Mouse (Mus musculus) urinary bladder, postnatal 36 days (tissue): Measurements from ENCODE around the gene Cox19.

Experiments used
- DNase-seq, 2 experiments: peaks; one replicate each; pipeline ENCODE4 v3.0.0; 2022; ENCODE audit warnings: low spot score in 2 of 2, mixed read lengths in 1 of 2

The Cox19 gene

GRCm38 (mm10) chr5:139330766-139331165, 20.5 kb downstream of the Cox19 start:
- no peak for DNase-seq

GRCm38 (mm10) chr5:139327634-139328020, 23.6 kb downstream of the Cox19 start:
- no peak for DNase-seq

GRCm38 (mm10) chr5:139326986-139327633, 24.1 kb downstream of the Cox19 start:
- DNase-seq, result no peak

GRCm38 (mm10) chr5:139326111-139326696, 25.0 kb downstream of the Cox19 start:
- DNase-seq, result no peak

- DNase-seq, result peak; percentile 44 to 54
Measured at GRCm38 (mm10) chr5:139325395-139325966, 25.7 kb downstream of the Cox19 start, which contains the start of gene Adap1. Gene Adap1 (minus strand): TSS chr5:139325622.

- peak in 1 of 2 experiments; percentile 48 for DNase-seq
Measured at GRCm38 (mm10) chr5:139324691-139325394, 26.4 kb downstream of the Cox19 start.

- DNase-seq, result no peak
Measured at GRCm38 (mm10) chr5:139324045-139324491, 27.1 kb downstream of the Cox19 start.

- DNase-seq, result peak in 1 of 2 experiments; percentile 52
Measured at GRCm38 (mm10) chr5:139323260-139323924, 27.8 kb downstream of the Cox19 start.

- DNase-seq, result no peak
Measured at GRCm38 (mm10) chr5:139321331-139321730, 29.9 kb downstream of the Cox19 start.

GRCm38 (mm10) chr5:139320424-139320823, 30.8 kb downstream of the Cox19 start:
- DNase-seq, result no peak

- DNase-seq, result no peak
Measured at GRCm38 (mm10) chr5:139317751-139318504, 33.3 kb downstream of the Cox19 start.

- peak; percentile 70 to 80 for DNase-seq
Measured at GRCm38 (mm10) chr5:139316982-139317675, 34.1 kb downstream of the Cox19 start.

- DNase-seq, result no peak
Measured at GRCm38 (mm10) chr5:139314941-139315642, 36.1 kb downstream of the Cox19 start.

GRCm38 (mm10) chr5:139313536-139313935, 37.7 kb downstream of the Cox19 start:
- DNase-seq, result no peak

GRCm38 (mm10) chr5:139311822-139312221, 39.4 kb downstream of the Cox19 start:
- no peak for DNase-seq

- DNase-seq, result no peak
Measured at GRCm38 (mm10) chr5:139310477-139310876, 40.7 kb downstream of the Cox19 start.

- DNase-seq, result no peak
Measured at GRCm38 (mm10) chr5:139309946-139310345, 41.3 kb downstream of the Cox19 start.

GRCm38 (mm10) chr5:139303646-139304061, 47.6 kb downstream of the Cox19 start:
- no peak for DNase-seq

- no peak for DNase-seq
Measured at GRCm38 (mm10) chr5:139302101-139302500, 49.1 kb downstream of the Cox19 start.

GRCm38 (mm10) chr5:139297745-139298144, 53.5 kb downstream of the Cox19 start:
- DNase-seq, result no peak
